Mouse (Mus musculus): Measurements from ENCODE around the gene Iqcf3. TPM values are rescaled to one million over a fixed set of nuclear protein-coding genes. Genes with fewer than 3 reads are reported as not detected.

The Iqcf3 gene
- polyA plus RNA-seq (2015; fragmentation: Nextera tagmentation; extraction: Ambion mirVana) = not detected in 2 replicates

DNA sequence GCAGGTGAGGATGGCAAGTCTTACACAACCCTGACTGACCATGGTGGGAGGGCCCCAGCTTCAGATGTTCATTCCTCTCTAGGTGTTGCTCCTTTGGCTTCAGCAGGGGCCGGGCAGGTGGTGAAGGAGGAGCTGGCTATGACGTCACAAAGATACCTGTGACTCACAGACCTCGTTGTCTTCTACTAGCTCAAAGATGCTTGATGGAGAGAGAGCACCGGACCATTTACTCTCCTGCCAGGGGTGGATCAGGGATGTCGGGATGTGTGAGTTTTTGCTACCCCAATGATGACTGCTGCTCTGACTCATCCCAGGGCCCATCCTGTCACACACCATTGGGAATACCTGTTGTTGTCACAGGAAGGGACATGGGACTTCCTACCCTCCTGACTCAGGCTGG lies at the start of gene Iqcf3:
TSS of gene Iqcf3 (minus strand) at position 101 of the 400 bp plus-strand sequence.

DNA sequence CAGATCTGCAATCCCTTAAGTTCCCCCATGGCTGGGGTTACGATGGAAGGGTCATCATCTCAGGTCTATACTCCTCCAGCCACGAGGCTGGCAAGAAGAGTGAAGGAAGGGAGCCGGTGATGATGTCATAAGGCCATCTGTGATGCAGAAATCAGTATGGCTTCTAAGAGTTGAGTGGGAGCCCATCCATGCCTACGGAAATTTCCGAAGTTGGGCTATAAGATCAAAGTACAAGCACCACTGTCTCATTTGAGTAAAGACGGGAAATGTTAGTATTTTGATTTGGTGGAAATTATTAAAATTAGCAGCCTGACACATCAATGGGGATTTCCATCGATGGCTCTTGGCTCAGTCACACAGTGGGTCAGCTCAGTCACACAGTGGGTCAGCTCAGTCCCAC lies 9.5 kb upstream of the Iqcf3 start, which contains the start of gene Iqcf4:
TSS of gene Iqcf4 (minus strand) at position 101 of the 400 bp plus-strand sequence.

GRCm38 (mm10) chr9:106514273-106514672 lies 47.2 kb downstream of the Iqcf3 start, which contains the start of gene Iqcf5:
Gene Iqcf5, plus strand, starts transcription at chr9:106514573.

DNA sequence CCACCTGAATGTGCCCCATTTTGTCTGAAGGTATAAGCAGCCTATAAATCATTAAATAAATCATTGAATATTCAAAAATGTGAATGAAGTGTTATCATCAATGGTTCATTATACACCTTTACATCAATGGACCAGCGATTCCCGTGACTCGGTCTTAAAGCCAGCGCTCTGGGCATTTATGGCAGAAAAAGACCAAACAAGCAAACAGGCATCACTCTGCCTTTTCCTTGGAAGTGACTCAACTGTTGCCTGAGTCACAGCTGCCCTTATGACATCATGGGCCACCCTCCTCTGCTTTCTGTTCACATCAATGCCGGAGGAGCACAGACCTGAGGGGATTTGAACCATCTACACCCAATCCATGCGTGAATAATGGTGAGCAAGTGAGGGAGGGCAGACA lies 61.8 kb downstream of the Iqcf3 start, which contains the start of gene Iqcf1:
TSS of gene Iqcf1 (plus strand) at position 301 of the 400 bp plus-strand sequence.

DNA sequence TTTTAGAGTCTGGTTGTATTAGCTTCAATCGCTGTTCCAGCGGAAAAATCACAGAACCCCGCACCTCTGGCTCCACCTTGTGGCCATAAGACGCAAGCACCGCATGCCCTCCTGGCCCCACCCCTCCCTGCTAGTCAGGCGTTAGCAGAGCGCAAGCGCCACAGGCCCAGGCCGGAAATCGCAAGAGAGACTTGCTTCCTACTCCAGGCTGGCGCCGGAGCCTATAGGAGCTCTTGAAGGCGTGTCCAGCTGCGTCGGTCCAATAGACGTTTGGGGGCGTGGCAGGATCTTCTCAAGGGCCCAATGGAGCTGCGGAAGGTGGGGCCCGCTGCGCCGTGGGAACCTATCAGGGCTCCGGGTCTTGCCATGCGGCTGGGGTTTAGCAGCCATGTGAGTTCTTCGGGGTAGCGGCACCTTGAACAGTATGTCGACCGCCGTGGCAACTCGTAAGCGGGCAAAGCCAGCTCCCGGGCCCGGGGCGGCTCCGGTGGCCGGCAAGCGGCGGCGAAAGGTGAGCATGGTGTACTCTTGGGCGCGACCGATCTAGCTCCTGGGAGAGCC lies 84.4 kb downstream of the Iqcf3 start, which contains the start of gene Parp3:
TSS of gene Parp3 (minus strand) at position 26 of the 561 bp plus-strand sequence.

DNA sequence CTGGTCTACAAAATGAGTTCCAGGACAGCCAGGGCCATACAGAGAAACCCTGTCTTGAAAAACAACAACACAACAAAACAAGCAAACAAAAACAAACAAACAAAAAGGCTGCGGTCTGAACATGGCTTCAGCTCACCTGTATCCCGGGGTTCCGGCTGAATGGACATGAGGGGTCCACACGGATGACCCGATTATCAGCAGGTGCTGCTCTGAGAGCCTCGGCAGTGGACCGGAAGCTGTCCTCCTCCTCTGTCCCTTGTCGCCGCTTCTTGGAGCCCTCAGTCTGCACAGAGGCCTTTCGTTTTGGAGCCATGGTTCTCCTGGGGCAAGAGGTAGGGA lies 85.8 kb downstream of the Iqcf3 start, which contains the start of gene Rrp9:
TSS of gene Rrp9 (plus strand) at position 301 of the 339 bp plus-strand sequence.

DNA sequence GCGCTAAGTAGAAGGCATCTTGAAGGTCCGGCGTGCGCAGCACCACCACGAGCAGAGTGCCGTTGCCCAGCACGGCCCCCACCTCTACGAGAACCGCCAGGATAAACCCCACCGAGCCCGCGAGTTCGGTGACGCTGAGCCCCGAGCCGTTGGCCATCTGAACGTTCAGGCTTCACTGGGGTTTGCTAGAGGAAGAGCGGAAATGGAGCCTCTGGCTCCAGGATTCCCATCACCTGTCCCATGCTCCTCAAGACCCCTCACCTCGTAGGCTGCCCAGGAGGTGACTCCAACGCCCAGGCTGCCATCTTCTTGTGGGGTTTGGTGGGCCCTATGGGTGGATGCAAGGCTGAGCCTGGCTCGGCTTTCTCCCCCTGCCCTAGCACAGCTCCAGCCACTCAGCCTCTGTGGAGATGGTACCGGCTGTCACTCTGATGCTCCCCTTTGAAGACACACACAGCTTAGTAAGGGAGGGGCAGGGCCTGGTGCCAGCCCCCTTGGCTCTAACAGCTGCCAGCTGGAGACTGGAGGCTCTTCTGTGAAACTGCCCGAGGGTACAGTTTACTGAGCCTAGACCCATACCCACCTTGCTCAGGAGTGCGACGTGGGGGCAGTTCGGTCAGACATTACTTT lies 95.7 kb downstream of the Iqcf3 start, which contains the start of gene Gpr62:
TSS of gene Gpr62 (minus strand) at position 368 of the 630 bp plus-strand sequence.

DNA sequence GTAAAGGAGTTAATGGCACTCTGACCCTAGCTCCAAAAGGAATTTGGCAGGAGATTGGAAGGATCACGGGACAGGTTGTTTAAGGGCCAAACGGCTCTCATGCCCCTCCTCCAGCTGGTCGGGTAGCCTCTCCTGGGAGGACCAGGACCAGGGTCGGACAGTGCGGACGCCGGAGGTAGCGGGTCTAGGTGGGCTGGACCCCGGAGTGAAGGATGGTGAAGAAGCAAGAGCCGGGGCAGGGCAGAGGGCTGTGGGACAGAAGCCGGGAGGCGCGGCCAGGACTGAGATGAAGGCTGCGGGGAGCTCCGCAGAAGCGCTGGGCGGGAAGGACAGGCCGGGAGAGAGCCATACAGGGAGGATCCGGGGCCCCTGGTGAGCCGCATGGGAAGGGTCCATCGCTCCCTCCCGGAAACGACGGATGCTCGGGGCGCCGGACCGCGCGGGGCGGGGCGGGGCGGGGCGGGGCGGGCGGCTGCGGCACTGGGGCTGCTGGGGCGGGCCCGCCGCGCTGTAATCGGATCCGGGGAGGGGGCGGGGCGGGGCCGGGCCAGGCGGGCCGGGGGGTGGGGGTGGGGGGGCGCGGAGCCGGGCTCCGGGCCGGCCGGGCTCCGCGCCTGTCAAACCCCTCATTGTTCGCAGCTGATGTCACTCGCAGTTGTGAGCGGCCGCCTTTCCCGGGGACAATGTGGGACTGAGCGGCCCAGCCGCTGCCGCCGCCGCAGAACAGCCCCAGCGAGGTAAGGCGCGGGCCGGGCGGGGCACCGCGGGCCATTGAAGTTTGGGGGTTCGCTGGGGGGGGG lies 108.0 kb downstream of the Iqcf3 start, which contains the start of gene Pcbp4:
TSS of gene Pcbp4 (plus strand) at position 21 of the 800 bp plus-strand sequence.

Other genes starting within 250 kb of the Iqcf3 start
- 9.4 and 9.9 TPM in 2 replicates for gene Dusp7, start 193.0 kb downstream of the Iqcf3 start, polyA plus RNA-seq (2015; fragmentation: Nextera tagmentation; extraction: Ambion mirVana)
- 752 and 771 TPM in 2 replicates for gene Rpl29, start 132.2 kb downstream of the Iqcf3 start, polyA plus RNA-seq (2015; fragmentation: Nextera tagmentation; extraction: Ambion mirVana)
- 15.1 and 15.3 TPM in 2 replicates for gene Acy1, start 123.3 kb downstream of the Iqcf3 start, polyA plus RNA-seq (2015; fragmentation: Nextera tagmentation; extraction: Ambion mirVana)
- gene Abhd14b, start 114.2 kb downstream of the Iqcf3 start, polyA plus RNA-seq (2015; fragmentation: Nextera tagmentation; extraction: Ambion mirVana) = 23.9 and 25.9 TPM in 2 replicates
- 29.5 and 29.8 TPM in 2 replicates for gene Abhd14a, start 114.0 kb downstream of the Iqcf3 start, polyA plus RNA-seq (2015; fragmentation: Nextera tagmentation; extraction: Ambion mirVana)
- 20.7 and 21.1 TPM in 2 replicates for gene Pcbp4, start 108.3 kb downstream of the Iqcf3 start, polyA plus RNA-seq (2015; fragmentation: Nextera tagmentation; extraction: Ambion mirVana)
- gene Gpr62, start 95.7 kb downstream of the Iqcf3 start, polyA plus RNA-seq (2015; fragmentation: Nextera tagmentation; extraction: Ambion mirVana) = 0.39 and 0.44 TPM in 2 replicates
- 27.7 and 27.9 TPM in 2 replicates for gene Rrp9, start 85.7 kb downstream of the Iqcf3 start, polyA plus RNA-seq (2015; fragmentation: Nextera tagmentation; extraction: Ambion mirVana)
- gene Parp3, start 84.7 kb downstream of the Iqcf3 start, polyA plus RNA-seq (2015; fragmentation: Nextera tagmentation; extraction: Ambion mirVana) = 35.8 and 36.1 TPM in 2 replicates
- not detected in 2 replicates for gene Iqcf1, start 61.7 kb downstream of the Iqcf3 start, polyA plus RNA-seq (2015; fragmentation: Nextera tagmentation; extraction: Ambion mirVana)
- gene Iqcf5, start 47.1 kb downstream of the Iqcf3 start, polyA plus RNA-seq (2015; fragmentation: Nextera tagmentation; extraction: Ambion mirVana) = not detected in 2 replicates
- gene Iqcf4, start 9.4 kb upstream of the Iqcf3 start, polyA plus RNA-seq (2015; fragmentation: Nextera tagmentation; extraction: Ambion mirVana) = not detected in 2 replicates
- not detected in 2 replicates for gene Iqcf6, start 65.0 kb upstream of the Iqcf3 start, polyA plus RNA-seq (2015; fragmentation: Nextera tagmentation; extraction: Ambion mirVana)
- gene Grm2, start 94.5 kb upstream of the Iqcf3 start, polyA plus RNA-seq (2015; fragmentation: Nextera tagmentation; extraction: Ambion mirVana) = not detected in 2 replicates
- gene Tex264, start 124.3 kb upstream of the Iqcf3 start, polyA plus RNA-seq (2015; fragmentation: Nextera tagmentation; extraction: Ambion mirVana) = 65.0 and 76.5 TPM in 2 replicates
- 2.5 TPM in 2 replicates for gene Rad54l2, start 227.6 kb upstream of the Iqcf3 start, polyA plus RNA-seq (2015; fragmentation: Nextera tagmentation; extraction: Ambion mirVana)

Data from urinary bladder, postnatal 0 days (tissue).